Mouse (Mus musculus) cerebellum, postnatal 4 days (tissue): ENCODE data around the gene Rai1.

Experiments used
- DNase-seq, 2 experiments: peaks; one replicate each; pipeline ENCODE4 v3.0.0; 2022; ENCODE audit warnings: low spot score in 2 of 2, mixed read lengths in 1 of 2

Gene Rai1

DNA sequence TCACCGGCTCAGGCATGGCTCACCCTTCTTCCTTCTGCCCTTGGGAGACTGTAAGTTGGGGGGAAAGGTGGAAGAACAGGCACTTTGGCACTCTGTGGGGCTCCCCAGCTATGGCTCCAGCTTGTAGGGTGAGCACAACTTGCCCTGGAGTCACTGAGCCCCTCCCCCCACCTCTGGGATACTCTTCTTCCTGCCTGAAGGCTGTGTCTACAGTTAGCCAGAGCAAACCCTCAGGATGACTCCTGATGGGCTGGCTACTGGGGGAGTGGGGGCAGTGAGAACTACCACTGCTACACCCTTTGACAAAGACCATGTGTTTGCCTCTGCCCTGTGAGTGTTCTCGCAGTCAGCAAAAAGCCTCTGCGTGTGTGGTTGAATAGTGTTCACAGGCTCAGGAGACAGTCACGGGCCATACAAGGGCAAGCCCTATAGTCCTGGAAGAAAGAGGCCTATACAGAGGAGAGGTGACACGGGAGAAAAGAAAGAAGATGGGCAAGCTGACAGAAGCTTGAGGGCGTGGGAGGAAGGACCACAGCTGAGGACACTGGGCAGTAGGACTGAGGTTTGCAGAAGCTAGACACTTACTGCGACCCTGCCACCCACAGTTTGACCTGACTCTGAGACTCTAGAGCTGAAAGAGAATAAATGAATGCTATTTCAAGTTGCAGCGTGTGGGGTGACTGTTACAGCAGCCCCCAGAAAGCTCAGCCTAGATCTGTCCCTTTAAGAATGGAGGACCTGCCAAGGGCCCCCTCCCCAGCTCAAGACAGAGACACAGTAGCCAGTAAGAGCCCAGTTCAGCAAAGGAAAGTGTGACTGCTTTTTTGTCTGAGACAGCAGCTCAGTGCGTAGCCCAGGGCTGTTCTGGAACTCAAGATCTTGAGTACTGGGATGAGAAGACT, 9.7 kb upstream of the Rai1 start:
- no peak for DNase-seq

GRCm38 (mm10) chr11:60099555-60100186, 5.1 kb upstream of the Rai1 start:
- DNase-seq: no peak

DNA sequence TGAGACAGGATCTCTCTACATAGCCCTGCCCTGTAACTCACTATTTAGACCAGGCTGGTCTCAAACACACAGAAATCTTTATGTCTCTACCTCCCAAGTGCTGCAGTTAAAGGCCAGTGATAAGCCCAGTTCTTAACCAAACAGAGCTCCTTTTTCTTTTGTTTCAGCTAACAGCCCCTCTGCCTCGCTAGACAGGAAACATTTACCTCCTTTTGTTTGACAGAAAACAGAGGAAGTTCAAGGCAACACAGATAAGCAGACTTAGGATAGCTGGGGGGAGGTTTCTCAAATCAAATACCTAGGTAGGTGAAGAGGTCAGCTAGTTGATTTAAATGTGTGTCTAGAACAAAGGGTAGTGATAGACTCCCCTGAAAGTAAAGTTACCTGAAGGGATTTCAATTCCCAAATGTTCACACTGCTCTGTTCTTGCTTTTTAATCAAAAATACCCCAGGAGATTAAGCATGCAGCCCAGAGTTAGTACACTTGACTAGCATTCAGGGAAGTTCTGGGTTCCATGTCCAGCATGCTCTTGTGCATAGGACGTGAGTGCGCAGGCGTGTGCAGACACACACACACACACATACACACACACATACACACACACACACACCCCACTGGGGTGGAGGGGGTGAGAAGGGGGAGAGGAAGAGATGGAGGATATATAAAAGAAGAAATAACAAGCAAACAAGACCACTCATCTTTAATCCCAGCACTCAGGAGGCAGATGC, 3.8 kb upstream of the Rai1 start:
- no peak for DNase-seq

GRCm38 (mm10) chr11:60101986-60102385, 2.8 kb upstream of the Rai1 start:
- DNase-seq: no peak

GRCm38 (mm10) chr11:60102664-60103063, 2.1 kb upstream of the Rai1 start:
- DNase-seq: no peak

- DNase-seq: no peak
These were observed 1.2 kb upstream of the Rai1 start for GRCm38 (mm10) chr11:60103567-60103966.

GRCm38 (mm10) chr11:60105593-60106542, 1.1 kb downstream of the Rai1 start:
- DNase-seq: peak; percentile 41 to 62

- DNase-seq: peak in 1 of 2 experiments; percentile 34
These were observed 1.8 kb downstream of the Rai1 start for GRCm38 (mm10) chr11:60106543-60107110.

DNA sequence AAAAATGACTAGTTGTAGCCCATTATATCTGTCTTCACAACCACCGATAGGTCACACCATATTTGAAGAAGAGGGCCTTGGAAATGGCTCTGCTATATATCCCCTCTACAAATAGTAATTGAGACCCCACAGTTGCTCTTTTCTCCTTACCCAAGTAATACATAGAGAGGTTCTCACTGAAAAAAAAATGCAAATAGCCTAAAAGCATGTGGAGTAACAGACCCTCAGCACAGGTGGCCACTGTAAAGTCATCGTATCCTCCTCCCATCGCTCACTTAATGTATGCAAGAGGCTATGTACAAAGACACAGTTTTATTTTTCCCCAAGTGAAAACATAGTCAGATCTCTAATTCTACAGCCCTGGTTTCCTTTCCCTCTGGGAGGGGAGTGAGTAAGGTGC, 2.6 kb downstream of the Rai1 start:
- DNase-seq: no peak

GRCm38 (mm10) chr11:60108631-60109172, 3.9 kb downstream of the Rai1 start:
- no peak for DNase-seq

DNA sequence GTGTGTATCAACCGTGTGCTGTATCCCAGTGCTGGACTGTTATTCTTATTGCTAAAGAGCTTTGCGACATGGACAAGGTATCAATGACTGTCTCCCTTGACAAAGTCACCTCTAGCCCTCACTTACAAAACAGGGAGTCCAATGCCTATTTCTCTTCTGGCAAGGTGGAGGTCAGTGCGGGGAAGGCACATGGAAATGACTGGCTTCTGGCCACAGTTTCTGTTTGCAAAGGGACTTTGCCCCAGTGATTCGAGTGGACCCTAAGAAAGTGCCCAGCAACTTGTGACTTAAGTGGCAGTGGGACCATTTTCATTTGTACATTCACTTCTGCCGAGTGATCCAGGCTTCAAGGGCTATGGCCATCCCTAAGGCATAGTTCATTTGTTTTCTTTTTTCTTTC, 5.6 kb downstream of the Rai1 start:
- no peak for DNase-seq

DNA sequence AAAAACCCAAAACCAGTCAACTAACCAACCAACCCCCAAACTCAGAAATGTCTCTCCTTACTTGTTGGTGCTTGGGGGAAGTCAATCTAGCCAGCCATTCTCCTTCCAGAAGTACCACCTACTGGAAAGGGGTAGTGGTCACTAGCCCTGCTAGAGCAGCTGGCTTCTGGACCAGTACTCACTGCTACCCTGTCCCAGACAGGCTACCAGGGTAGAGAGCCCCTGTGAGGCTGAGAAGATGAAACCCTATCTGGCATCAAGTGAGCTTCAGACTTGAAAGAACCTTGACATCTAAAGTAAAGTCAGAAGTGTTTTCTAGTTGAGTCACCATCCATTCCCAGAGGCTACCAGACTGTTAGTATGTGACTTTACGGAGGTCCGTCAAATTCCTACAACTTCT, 6.8 kb downstream of the Rai1 start:
- no peak for DNase-seq

DNA sequence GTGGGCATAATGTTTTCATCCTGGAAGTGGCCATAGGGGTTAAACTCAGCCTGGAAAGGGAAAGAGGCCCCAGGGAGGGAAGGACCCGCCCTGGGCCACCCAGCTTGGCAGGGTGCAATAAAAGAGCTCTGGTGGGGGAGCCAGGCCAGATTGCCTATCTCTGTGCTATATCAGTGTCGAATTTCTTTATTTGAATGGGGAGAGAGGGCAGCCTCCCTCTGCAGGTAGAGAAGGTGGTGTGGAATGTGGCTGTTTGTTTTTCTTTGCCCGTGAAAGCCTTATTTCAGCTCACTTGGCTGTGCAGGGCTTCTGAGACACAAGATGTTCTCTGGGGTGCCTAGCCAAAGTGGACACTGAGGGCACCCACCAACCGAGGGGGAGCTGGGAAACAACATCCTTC, 8.8 kb downstream of the Rai1 start:
- DNase-seq: no peak

- DNase-seq: peak in 1 of 2 experiments; percentile 23
These were observed 9.6 kb downstream of the Rai1 start for GRCm38 (mm10) chr11:60114296-60115023.

DNA sequence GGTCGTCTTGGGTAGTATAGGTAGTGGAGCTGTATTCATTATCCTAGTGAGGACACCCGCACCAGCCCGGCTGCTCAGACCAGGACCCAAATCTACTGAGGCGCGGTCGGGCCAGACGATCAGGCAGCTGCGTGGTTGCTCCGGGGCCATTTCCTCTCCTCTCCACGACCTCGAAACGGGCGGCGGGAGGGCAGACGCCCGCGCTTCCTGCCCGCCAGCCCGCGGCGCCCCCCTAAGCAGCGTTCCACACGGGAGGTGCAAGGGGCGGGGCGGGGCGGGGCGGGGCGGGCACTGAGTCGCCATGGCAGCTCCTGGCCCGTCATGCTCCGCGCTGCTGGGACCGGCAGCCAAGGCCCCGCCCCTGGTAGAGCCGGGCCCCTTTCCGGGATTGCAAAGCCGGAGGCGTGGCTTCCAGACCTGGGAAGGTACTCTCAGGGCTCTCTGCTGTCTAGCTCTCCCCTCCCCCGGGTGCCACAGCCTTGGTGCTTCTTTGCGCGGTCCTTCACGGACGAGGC, 10.3 kb downstream of the Rai1 start:
- peak; percentile 54 to 73 for DNase-seq

- no peak for DNase-seq
These were observed 10.9 kb downstream of the Rai1 start for GRCm38 (mm10) chr11:60115638-60116276.

- DNase-seq: no peak
These were observed 15.9 kb downstream of the Rai1 start for GRCm38 (mm10) chr11:60120586-60121262.

- no peak for DNase-seq
These were observed 17.8 kb downstream of the Rai1 start for GRCm38 (mm10) chr11:60122611-60123010.

- DNase-seq: no peak
These were observed 22.2 kb downstream of the Rai1 start for GRCm38 (mm10) chr11:60127048-60127447.
